Mouse (Mus musculus) limb, embryonic 11.5 days (tissue): ENCODE measurements around the gene Apol6. TPM values are rescaled to one million over a fixed set of nuclear protein-coding genes. Genes with fewer than 3 reads are reported as not detected.

ENCODE experiments used
- polyA plus RNA-seq: library from polyadenylated mRNA; unstranded; fragments of >200 nt; fragmentation: Nextera tagmentation; extraction: Ambion mirVana; gene quantifications from 2 replicates; pipeline ENCODE4 v1.2.1, GENCODE M21; 2014

Apol6 gene
- polyA plus RNA-seq, 1 experiment from 2014 or later: not detected

Other genes with a start within 250 kb of the Apol6 start
- gene Zfp251, start 173.3 kb upstream of the Apol6 start, polyA plus RNA-seq: 27.8 and 28.4 TPM in 2 replicates
- 13.8 and 14.2 TPM in 2 replicates for gene Zfp7, start 165.5 kb upstream of the Apol6 start, polyA plus RNA-seq
- gene Gm49527, start 165.4 kb upstream of the Apol6 start, polyA plus RNA-seq: 0.64 TPM in 1 of 2 replicates, not detected in the other
- 36.0 and 36.9 TPM in 2 replicates for gene Zfp647, start 119.3 kb upstream of the Apol6 start, polyA plus RNA-seq
- gene 1110038F14Rik, start 96.2 kb upstream of the Apol6 start, polyA plus RNA-seq: 88.3 and 88.8 TPM in 2 replicates
- 2.1 and 2.2 TPM in 2 replicates for gene Mb, start 5.9 kb downstream of the Apol6 start, polyA plus RNA-seq